Mouse (Mus musculus) spleen, adult 2 months (tissue): ENCODE results near the gene Apoa4.

ENCODE experiments used
- CTCF ChIP-seq: fragments of 200-500 bp; IDR thresholded peaks from 2 replicates; pipeline ENCODE4 v1.5.1; 2011; ENCODE audit warnings: mild to moderate bottlenecking, inconsistent platforms; ENCODE audit not compliant: insufficient read depth, insufficient read length, insufficient replicate concordance; ENCODE audit errors: extremely low read depth
- POLR2A ChIP-seq: fragments of 200-500 bp; IDR thresholded peaks from 2 replicates; pipeline ENCODE4 v1.6.1; 2011; ENCODE audit warnings: low read depth, low read length, inconsistent platforms

GRCm38 (mm10) chr9:46198936-46199335 is 41.6 kb upstream of the Apoa4 start:
- TF ChIP-seq POLR2A (no peak), CTCF (no peak)
